Mouse (Mus musculus): ENCODE results near the gene Dnah6.

GRCm38 (mm10) chr6:73221958-73222735, 696 bp upstream of the Dnah6 start:
- no peak for TF ChIP-seq CTCF (IDR thresholded peaks at IDR 0.05)
- no peak for TF ChIP-seq POLR2A (IDR thresholded peaks at IDR 0.05; ENCODE audit: insufficient read depth, low read depth, low read length)
- no peak for TF ChIP-seq EP300 (IDR thresholded peaks at IDR 0.05; ENCODE audit: insufficient read depth, low read depth, low read length)

Measured in heart, adult 2 months (tissue).